Mouse (Mus musculus) gastrocnemius, adult 8-10 months (tissue): ENCODE measurements around the gene 4930467E23Rik. TPM values are rescaled to one million over a fixed set of nuclear protein-coding genes. Genes with fewer than 3 reads are reported as not detected.
"Not testable (repeated sequence)": the region's sequence is repeated elsewhere in the genome, so short reads cannot be mapped to it uniquely, and the experiment has no call there.

Source experiments
- DNase-seq, 2 experiments: peaks; one replicate each; pipeline ENCODE4 v3.0.0; 2022; ENCODE audit warnings: low spot score in 2 of 2
- total RNA-seq, 4 experiments: library from RNA; stranded (reverse); gene quantifications; 2 replicates each; pipeline ENCODE4 v1.2.4; 2022

Gene 4930467E23Rik
- total RNA-seq, 4 experiments from 2014 or later: 0.31 to 0.85 (median 0.39) TPM; not detected in 1

GRCm38 (mm10) chr8:19780212-19780611 is 50.8 kb downstream of the 4930467E23Rik start:
- DNase-seq: not testable (repeated sequence)

GRCm38 (mm10) chr8:19780658-19781057 is 51.3 kb downstream of the 4930467E23Rik start:
- not testable (repeated sequence) for DNase-seq

- not testable (repeated sequence) for DNase-seq
Measured at GRCm38 (mm10) chr8:19781328-19782114, 52.1 kb downstream of the 4930467E23Rik start.

- DNase-seq: not testable (repeated sequence)
Measured at GRCm38 (mm10) chr8:19782736-19783135, 53.4 kb downstream of the 4930467E23Rik start.

GRCm38 (mm10) chr8:19783860-19784259 is 54.5 kb downstream of the 4930467E23Rik start:
- DNase-seq: not testable (repeated sequence)

GRCm38 (mm10) chr8:19784554-19785364 is 55.4 kb downstream of the 4930467E23Rik start:
- peak; percentile 99 to 100 for DNase-seq

GRCm38 (mm10) chr8:19792696-19793095 is 63.3 kb downstream of the 4930467E23Rik start:
- DNase-seq: not testable (repeated sequence)

Other genes with a start within 250 kb of the 4930467E23Rik start
- not detected for gene Defb7, start 234.5 kb upstream of the 4930467E23Rik start, total RNA-seq
- under 1 TPM in 2 of 4 experiments, not detected in 2; 0.13 to 0.16 TPM for gene Gm31371, start 173.8 kb downstream of the 4930467E23Rik start, total RNA-seq